ENCODE assay signal across 32 mouse cellular contexts in genomic region chr7:113685349-113685748, GRCm38 (mm10).
"Had no signal": no experiment of that assay in that cellular context is flagged by ENCODE, and none has a peak within 500 bp of the region (broad histone marks: within the 10 kb centered on the region; RNA-seq: fewer than 3 reads in every experiment).

No protein-coding gene starts in this region.

- H3K4me1 ChIP-seq: limb, embryonic 12.5 days; limb, embryonic 13.5 days; limb, embryonic 15.5 days; liver, embryonic 12.5 days; liver, embryonic 13.5 days; liver, embryonic 15.5 days; megakaryocyte, embryonic 14.5 days; midbrain, embryonic 15.5 days had no signal

- H3K36me3 ChIP-seq: limb, embryonic 10.5 days; limb, embryonic 12.5 days; limb, embryonic 13.5 days; limb, embryonic 15.5 days; liver, embryonic 12.5 days; liver, embryonic 13.5 days; liver, embryonic 15.5 days; lung, embryonic 15.5 days; midbrain, embryonic 10.5 days; midbrain, embryonic 12.5 days; midbrain, embryonic 13.5 days; midbrain, embryonic 15.5 days; neural tube, embryonic 12.5 days had no signal

- H3K9me3 ChIP-seq: limb, embryonic 10.5 days; limb, embryonic 12.5 days; limb, embryonic 13.5 days; limb, embryonic 15.5 days; liver, embryonic 12.5 days; liver, embryonic 13.5 days; liver, embryonic 15.5 days; lung, embryonic 15.5 days; megakaryocyte, embryonic 14.5 days; midbrain, embryonic 10.5 days; midbrain, embryonic 12.5 days; midbrain, embryonic 13.5 days; midbrain, embryonic 15.5 days; neural tube, embryonic 12.5 days had no signal

- H3K4me3 ChIP-seq: limb, embryonic 10.5 days; limb, embryonic 12.5 days; limb, embryonic 13.5 days; limb, embryonic 15.5 days; liver, embryonic 12.5 days; liver, embryonic 13.5 days; liver, embryonic 15.5 days; lung, embryonic 15.5 days; megakaryocyte, embryonic 14.5 days; midbrain, embryonic 10.5 days; midbrain, embryonic 12.5 days; midbrain, embryonic 13.5 days; midbrain, embryonic 15.5 days; myocyte; neural tube, embryonic 12.5 days had no signal

- H3K27ac ChIP-seq: limb, embryonic 10.5 days; limb, embryonic 12.5 days; limb, embryonic 13.5 days; limb, embryonic 15.5 days; liver, embryonic 12.5 days; liver, embryonic 13.5 days; liver, embryonic 14.5 days; liver, embryonic 15.5 days; lung, embryonic 15.5 days; macrophage; midbrain, embryonic 10.5 days; midbrain, embryonic 12.5 days; midbrain, embryonic 13.5 days; midbrain, embryonic 15.5 days; neural tube, embryonic 12.5 days had no signal

- H3K9ac ChIP-seq: limb, embryonic 12.5 days; limb, embryonic 13.5 days; limb, embryonic 15.5 days; liver, embryonic 12.5 days; liver, embryonic 13.5 days; liver, embryonic 14.5 days; liver, embryonic 15.5 days; liver, postnatal 0 days; lung, embryonic 14.5 days; lung, embryonic 15.5 days; midbrain, embryonic 12.5 days; midbrain, embryonic 13.5 days; midbrain, embryonic 15.5 days; neural tube, embryonic 12.5 days had no signal

- H3K27me3 ChIP-seq: limb, embryonic 12.5 days; limb, embryonic 13.5 days; limb, embryonic 15.5 days; liver, embryonic 12.5 days; liver, embryonic 13.5 days; liver, embryonic 15.5 days; lung, embryonic 15.5 days; midbrain, embryonic 12.5 days; midbrain, embryonic 13.5 days; midbrain, embryonic 15.5 days; neural tube, embryonic 12.5 days had no signal

- H3K4me2 ChIP-seq: limb, embryonic 12.5 days; limb, embryonic 13.5 days; limb, embryonic 15.5 days; liver, embryonic 11.5 days; liver, embryonic 12.5 days; liver, embryonic 13.5 days; liver, embryonic 15.5 days; lung, embryonic 14.5 days; lung, embryonic 15.5 days; midbrain, embryonic 11.5 days; midbrain, embryonic 12.5 days; midbrain, embryonic 13.5 days; midbrain, embryonic 15.5 days; neural tube, embryonic 12.5 days had no signal

- ATAC-seq: liver, embryonic 12.5 days; liver, postnatal 0 days; lung, postnatal 0 days; midbrain, embryonic 13.5 days; midbrain, embryonic 15.5 days; midbrain, embryonic 16.5 days had no signal

- DNase-seq: left cerebral cortex, postnatal 4 days; liver; liver, embryonic 13.5 days; liver, postnatal 0 days; lung, adult 18-20 months; lung, adult 2 months; lung, embryonic 14.5 days; lung, postnatal 10 days; lung, postnatal 14 days; lung, postnatal 36 days; lung, postnatal 4 days; midbrain, embryonic 14.5 days had no signal
